13 mouse cellular contexts compared by ENCODE assay signal in the genomic region with DNA sequence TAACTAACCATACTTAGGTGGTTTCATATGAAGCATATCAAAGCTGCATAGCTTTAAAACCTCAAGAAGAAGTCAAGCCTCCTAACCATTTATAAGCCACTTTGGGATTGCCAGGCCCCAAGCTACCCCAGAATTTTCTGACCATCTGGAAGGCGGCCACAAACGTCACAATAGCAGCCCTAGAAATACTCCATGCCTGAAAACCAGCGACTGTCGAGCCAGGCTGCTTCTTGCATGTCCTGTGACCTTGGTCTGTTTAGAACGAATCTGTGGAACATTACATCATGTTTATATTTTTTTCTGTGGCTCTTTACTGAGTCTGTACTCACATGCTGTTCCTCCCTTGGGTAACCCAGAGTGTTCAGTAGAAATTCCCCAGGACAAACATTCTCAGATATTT.
"Had no signal": no experiment of that assay in that cellular context is flagged by ENCODE, and none has a peak within 500 bp of the region (broad histone marks: within the 10 kb centered on the region; RNA-seq: fewer than 3 reads in every experiment).

No protein-coding gene starts in this region.

- H3K27me3 ChIP-seq: limb, embryonic 12.5 days; midbrain, embryonic 12.5 days; neural tube, embryonic 13.5 days; stomach, embryonic 15.5 days had no signal

- H3K4me1 ChIP-seq: limb, embryonic 12.5 days; midbrain, embryonic 12.5 days; neural tube, embryonic 13.5 days; stomach, embryonic 15.5 days had no signal

- DNase-seq: kidney, adult 9 months; kidney, postnatal 10 days; lung, adult 18-20 months; retina, postnatal 1 day; right cerebral cortex, postnatal 14 days; thymus, adult 2 months; thymus, postnatal 36 days had no signal

- H3K36me3 ChIP-seq: limb, embryonic 12.5 days; midbrain, embryonic 12.5 days; neural tube, embryonic 13.5 days; stomach, embryonic 15.5 days had no signal

- H3K27ac ChIP-seq: left cerebral cortex, adult 2 months; limb, embryonic 12.5 days; liver, embryonic 14.5 days; midbrain, embryonic 12.5 days; neural tube, embryonic 13.5 days; stomach, embryonic 15.5 days had no signal

- H3K4me3 ChIP-seq: left cerebral cortex, adult 2 months; limb, embryonic 12.5 days; midbrain, embryonic 12.5 days; neural tube, embryonic 13.5 days; stomach, embryonic 15.5 days had no signal
